Mouse (Mus musculus): ENCODE data around the gene Foxp1.

DNA sequence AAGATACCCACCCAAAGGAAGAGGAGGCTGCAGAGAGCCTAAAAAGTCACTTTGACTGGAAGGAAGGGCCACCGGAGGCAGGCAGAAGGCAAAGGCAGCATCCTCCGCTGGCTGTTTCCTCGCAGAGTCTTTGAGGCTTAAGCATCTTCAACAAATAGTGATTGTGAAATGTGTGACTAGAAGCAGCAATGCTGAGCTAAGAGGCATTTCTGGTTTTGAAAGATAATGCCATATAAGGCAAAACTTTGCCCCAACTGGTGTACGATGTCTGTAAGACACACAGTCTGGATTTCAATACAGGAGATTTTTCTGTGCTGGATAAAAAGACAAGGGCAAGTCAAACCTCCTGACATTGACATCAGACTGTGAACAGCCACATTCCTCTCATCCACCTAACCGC is 51.6 kb downstream of the Foxp1 start:
- no peak for TF ChIP-seq CTCF (IDR thresholded peaks at IDR 0.05)
- TF ChIP-seq EP300 (IDR thresholded peaks at IDR 0.05): no peak
